Mouse (Mus musculus) stomach, embryonic 14.5 days (tissue): ENCODE measurements around the gene Cyp26c1. TPM values are rescaled to one million over a fixed set of nuclear protein-coding genes. Genes with fewer than 3 reads are reported as not detected.

ENCODE experiments used
- ATAC-seq: fragments of 200-750 bp; cut with Nextera tagmentation; 2 replicates; pipeline ENCODE4 v1.8.0; 2017; ENCODE audit warnings: low read depth, moderate TSS enrichment; ENCODE audit not compliant: insufficient number of reproducible peaks, insufficient read depth, low FRiP score
- H3K27ac ChIP-seq: fragments of 300-500 bp; sonication (generic); 2 replicates; pipeline ENCODE4 v1.5.1; 2014; ENCODE audit warnings: mild to moderate bottlenecking, low read length, moderate library complexity, mixed read lengths
- H3K27me3 ChIP-seq: fragments of 300-500 bp; sonication (generic); 2 replicates; pipeline ENCODE4 v1.6.1; 2014; ENCODE audit warnings: low read length, control low read depth, mixed read lengths; ENCODE audit not compliant: control insufficient read depth, insufficient read depth
- H3K36me3 ChIP-seq: fragments of 300-500 bp; sonication (generic); 2 replicates; pipeline ENCODE4 v1.6.1; 2014; ENCODE audit warnings: mild to moderate bottlenecking, control low read depth, low read length, moderate library complexity, mixed read lengths; ENCODE audit not compliant: control insufficient read depth, insufficient read depth
- H3K4me1 ChIP-seq: fragments of 300-500 bp; sonication (generic); 2 replicates; pipeline ENCODE4 v1.6.1; 2014; ENCODE audit warnings: low read length, control low read depth, mixed read lengths; ENCODE audit not compliant: control insufficient read depth, insufficient read depth
- H3K4me2 ChIP-seq: fragments of 300-500 bp; sonication (generic); replicated peaks from 2 replicates; pipeline ENCODE4 v1.6.1; 2014; ENCODE audit warnings: low read depth, low read length, control low read depth
- H3K4me3 ChIP-seq: fragments of 300-500 bp; sonication (generic); 2 replicates; pipeline ENCODE4 v1.5.1; 2014; ENCODE audit warnings: low read depth, low read length, control low read depth
- H3K9ac ChIP-seq: fragments of 300-500 bp; sonication (generic); replicated peaks from 2 replicates; pipeline ENCODE4 v1.6.1; 2014; ENCODE audit warnings: low read depth, mild to moderate bottlenecking, control low read depth, low read length, moderate library complexity, mixed read lengths
- H3K9me3 ChIP-seq: fragments of 300-500 bp; sonication (generic); 2 replicates; pipeline ENCODE4 v1.6.1; 2016; ENCODE audit warnings: low read depth, low read length, control low read depth; ENCODE audit not compliant: control insufficient read depth
- WGBS: fragments of 180-500 bp; shearing (Covaris S2); extraction: QIAGEN DNeasy Blood & Tissue Kit; methylation state at CpG from one replicate; pipeline ENCODE4 v1.1.7; 2014; 5-methylcytosine and 5-hydroxymethylcytosine counted together
- polyA plus RNA-seq: library from polyadenylated mRNA; unstranded; fragments of >200 nt; fragmentation: Nextera tagmentation; extraction: Ambion mirVana; gene quantifications from 2 replicates; pipeline ENCODE4 v1.2.1, GENCODE M21; 2014

Cyp26c1 gene
- polyA plus RNA-seq, 1 experiment from 2014 or later, result not detected

- Histone ChIP-seq H3K4me1 (peaks cover 18% of the 10 kb centered on the region), H3K36me3 (no peaks in the 10 kb centered on the region), H3K9ac (no peak overlapping the region), H3K4me3 (peak overlapping the region; percentile 33; the same call in 1 of the 2 replicates), H3K4me2 (peak overlapping the region; percentile 48), H3K9me3 (no peaks in the 10 kb centered on the region), H3K27ac (no peak overlapping the region), H3K27me3 (peaks cover 91% of the 10 kb centered on the region)
- WGBS, result 4% methylated on average over 22 of the region's 22 CpGs
- ATAC-seq, result no peak
These were observed 11.4 kb downstream of the Cyp26c1 start for GRCm38 (mm10) chr19:37696603-37697334.

GRCm38 (mm10) chr19:37697335-37697636 lies 11.9 kb downstream of the Cyp26c1 start:
- peaks cover 91% of the 10 kb centered on the region for H3K27me3 ChIP-seq
- H3K4me1 ChIP-seq, result peaks cover 18% of the 10 kb centered on the region
- H3K4me3 ChIP-seq, result peak overlapping the region; percentile 33
- no peak for ATAC-seq
- H3K9ac ChIP-seq, result no peak overlapping the region
- peak overlapping the region; percentile 48 for H3K4me2 ChIP-seq
- no peaks in the 10 kb centered on the region for H3K9me3 ChIP-seq
- under 1% methylated on average over 18 of the region's 18 CpGs for WGBS
- H3K27ac ChIP-seq, result no peak overlapping the region
- H3K36me3 ChIP-seq, result no peaks in the 10 kb centered on the region

GRCm38 (mm10) chr19:37697651-37698272 lies 12.4 kb downstream of the Cyp26c1 start, which contains the start of gene Cyp26a1:
Cyp26a1 (plus strand) TSS chr19:37697798.
- Histone ChIP-seq H3K27me3 (peaks cover 93% of the 10 kb centered on the region), H3K4me1 (peaks cover 16% of the 10 kb centered on the region), H3K27ac (no peak within 1 kb of the TSS), H3K9me3 (no peaks in the 10 kb centered on the region), H3K4me3 (peak within 1 kb of the TSS; percentile 33), H3K4me2 (peak within 1 kb of the TSS; percentile 48), H3K9ac (no peak within 1 kb of the TSS), H3K36me3 (no peaks in the 10 kb centered on the region)
- no peak for ATAC-seq
- under 1% methylated on average over 51 of the region's 51 CpGs for whole genome bisulfite sequencing

- H3K36me3 ChIP-seq, result no peaks in the 10 kb centered on the region
- no peak for ATAC-seq
- peaks cover 16% of the 10 kb centered on the region for H3K4me1 ChIP-seq
- peaks cover 93% of the 10 kb centered on the region for H3K27me3 ChIP-seq
- H3K4me3 ChIP-seq, result peak overlapping the region; percentile 33
- no peaks in the 10 kb centered on the region for H3K9me3 ChIP-seq
- under 1% methylated on average over 61 of the region's 63 CpGs for WGBS
- H3K4me2 ChIP-seq, result peak overlapping the region; percentile 48
- no peak overlapping the region for H3K9ac ChIP-seq
- H3K27ac ChIP-seq, result no peak overlapping the region
These were observed 13.1 kb downstream of the Cyp26c1 start for GRCm38 (mm10) chr19:37698273-37699160.

GRCm38 (mm10) chr19:37699711-37700110 lies 14.3 kb downstream of the Cyp26c1 start:
- H3K27me3 ChIP-seq, result peaks cover 81% of the 10 kb centered on the region
- no peak overlapping the region for H3K27ac ChIP-seq
- no peaks in the 10 kb centered on the region for H3K9me3 ChIP-seq
- 26% methylated on average over 9 of the region's 9 CpGs for WGBS
- no peaks in the 10 kb centered on the region for H3K36me3 ChIP-seq
- no peak overlapping the region for H3K4me3 ChIP-seq
- no peak overlapping the region for H3K4me2 ChIP-seq
- ATAC-seq, result no peak
- peaks cover 16% of the 10 kb centered on the region for H3K4me1 ChIP-seq
- no peak overlapping the region for H3K9ac ChIP-seq

- ATAC-seq, result no peak
- Histone ChIP-seq H3K4me2 (no peak overlapping the region), H3K4me1 (peaks cover 6% of the 10 kb centered on the region; the same call in 1 of the 2 replicates), H3K9ac (no peak overlapping the region), H3K27me3 (peaks cover 54% of the 10 kb centered on the region), H3K27ac (no peak overlapping the region), H3K36me3 (no peaks in the 10 kb centered on the region), H3K9me3 (no peaks in the 10 kb centered on the region), H3K4me3 (no peak overlapping the region)
- 49% methylated on average over 21 of the region's 21 CpGs for WGBS
These were observed 17.1 kb downstream of the Cyp26c1 start for GRCm38 (mm10) chr19:37702377-37703076.

- no peak overlapping the region for H3K4me3 ChIP-seq
- H3K27me3 ChIP-seq, result peaks cover 39% of the 10 kb centered on the region
- 0 out of 2 replicates have a peak, but pooled peaks have one; percentile 23 for ATAC-seq
- H3K4me2 ChIP-seq, result no peak overlapping the region
- H3K36me3 ChIP-seq, result no peaks in the 10 kb centered on the region
- H3K9me3 ChIP-seq, result no peaks in the 10 kb centered on the region
- WGBS, result 9% methylated on average over 3 of the region's 3 CpGs
- no peaks in the 10 kb centered on the region for H3K4me1 ChIP-seq
- H3K9ac ChIP-seq, result no peak overlapping the region
- no peak overlapping the region for H3K27ac ChIP-seq
These were observed 18.6 kb downstream of the Cyp26c1 start for GRCm38 (mm10) chr19:37703902-37704509.
